Mouse (Mus musculus): Measurements from ENCODE around the gene Twist2.
A peak's percentile ranks its signal among the peaks of the same experiment; 100 is the strongest.

The Twist2 gene

DNA sequence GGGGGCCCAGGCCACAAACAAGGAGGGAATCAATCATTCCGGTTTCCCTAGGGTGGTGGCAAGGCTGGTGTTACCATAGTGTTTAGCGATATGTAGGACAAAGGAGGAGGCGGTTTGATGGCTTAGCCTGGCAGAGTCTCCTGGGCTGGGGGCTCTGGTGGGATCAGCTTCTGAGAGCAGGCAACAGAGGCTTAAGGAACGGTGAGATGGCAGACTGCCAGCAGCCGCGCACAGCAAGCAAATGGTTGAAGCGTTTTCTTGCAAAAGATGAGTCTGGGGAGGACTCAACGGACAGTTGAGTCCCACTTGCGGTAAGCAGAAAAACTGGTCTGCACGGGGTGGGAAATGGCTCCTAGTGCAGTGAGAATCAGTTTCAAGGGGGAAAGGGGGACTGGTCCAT is 19.3 kb downstream of the Twist2 start:
- DNase-seq = no peak

GRCm38 (mm10) chr1:91822316-91822824 is 21.1 kb downstream of the Twist2 start:
- DNase-seq = no peak

GRCm38 (mm10) chr1:91823530-91823929 is 22.3 kb downstream of the Twist2 start:
- no peak for DNase-seq

- DNase-seq = no peak
These were observed 22.7 kb downstream of the Twist2 start for GRCm38 (mm10) chr1:91823951-91824350.

DNA sequence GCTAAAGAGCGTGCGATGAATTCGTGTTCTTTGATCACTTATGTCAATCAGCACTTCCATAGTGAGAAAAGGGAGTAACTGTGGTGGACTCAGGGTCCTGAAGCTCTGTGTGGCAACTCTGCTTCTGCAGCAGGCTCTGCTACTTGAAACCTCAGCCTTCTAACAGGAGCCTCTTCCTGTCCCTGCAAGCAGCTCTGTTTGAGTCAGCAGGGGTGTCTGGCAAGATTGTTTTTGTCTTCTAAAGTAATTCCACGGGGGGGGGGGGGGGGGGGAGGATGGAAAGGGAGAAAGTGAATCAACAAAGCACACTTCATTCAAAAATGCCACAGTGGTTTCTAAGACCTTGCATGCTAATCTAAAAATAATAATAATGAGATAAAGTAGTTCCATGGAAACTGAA is 24.0 kb downstream of the Twist2 start:
- no peak for DNase-seq

GRCm38 (mm10) chr1:91831978-91832377 is 30.7 kb downstream of the Twist2 start:
- no peak for DNase-seq

GRCm38 (mm10) chr1:91839557-91839956 is 38.3 kb downstream of the Twist2 start:
- DNase-seq = no peak

GRCm38 (mm10) chr1:91839979-91840378 is 38.7 kb downstream of the Twist2 start:
- no peak for DNase-seq

DNA sequence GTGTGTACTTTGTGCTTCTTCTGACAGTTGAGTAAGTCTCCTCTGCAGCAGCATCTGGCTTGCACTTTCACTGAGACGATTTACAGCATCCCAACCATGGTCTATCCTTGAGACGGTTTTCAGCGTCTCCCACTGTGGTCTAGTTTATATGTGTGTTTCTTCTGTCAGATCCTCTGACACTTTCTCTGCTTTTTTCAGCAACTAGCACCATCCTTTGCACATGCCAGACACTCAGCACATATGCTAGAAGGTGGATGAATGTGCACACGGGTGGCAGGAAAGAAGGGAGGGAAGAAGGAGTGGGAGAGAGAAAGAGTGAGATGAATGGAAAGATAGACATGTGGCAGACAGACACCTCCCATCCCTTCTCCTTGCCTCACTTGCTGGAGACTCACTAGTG is 43.0 kb downstream of the Twist2 start:
- DNase-seq = no peak

GRCm38 (mm10) chr1:91844681-91845379 is 43.6 kb downstream of the Twist2 start:
- DNase-seq = no peak

GRCm38 (mm10) chr1:91845380-91845957 is 44.2 kb downstream of the Twist2 start:
- DNase-seq = peak; percentile 31

DNA sequence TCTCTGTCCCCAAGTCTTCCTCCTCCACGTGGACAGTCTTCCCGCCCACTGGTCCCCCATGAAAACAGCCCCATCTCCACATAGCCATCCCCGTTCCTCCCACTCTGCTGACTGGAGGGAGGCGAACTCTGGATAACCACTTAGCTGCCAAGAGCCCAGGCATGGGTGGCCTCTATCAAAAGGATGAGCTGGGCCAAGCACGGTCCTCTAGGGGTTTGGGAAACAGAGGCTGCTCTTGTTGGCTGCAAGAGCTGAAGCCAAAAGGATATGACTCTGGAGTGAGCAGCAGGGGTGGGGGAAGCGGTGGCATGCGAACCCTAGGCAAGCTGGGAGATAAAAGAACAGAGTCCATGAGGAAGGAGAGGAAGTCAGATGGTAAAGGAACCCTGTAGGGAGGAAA is 50.0 kb downstream of the Twist2 start:
- no peak for DNase-seq

GRCm38 (mm10) chr1:91856771-91857664 is 55.8 kb downstream of the Twist2 start:
- DNase-seq = no peak

GRCm38 (mm10) chr1:91858101-91858790 is 57.0 kb downstream of the Twist2 start:
- DNase-seq = no peak

GRCm38 (mm10) chr1:91858901-91859300 is 57.6 kb downstream of the Twist2 start:
- DNase-seq = no peak

DNA sequence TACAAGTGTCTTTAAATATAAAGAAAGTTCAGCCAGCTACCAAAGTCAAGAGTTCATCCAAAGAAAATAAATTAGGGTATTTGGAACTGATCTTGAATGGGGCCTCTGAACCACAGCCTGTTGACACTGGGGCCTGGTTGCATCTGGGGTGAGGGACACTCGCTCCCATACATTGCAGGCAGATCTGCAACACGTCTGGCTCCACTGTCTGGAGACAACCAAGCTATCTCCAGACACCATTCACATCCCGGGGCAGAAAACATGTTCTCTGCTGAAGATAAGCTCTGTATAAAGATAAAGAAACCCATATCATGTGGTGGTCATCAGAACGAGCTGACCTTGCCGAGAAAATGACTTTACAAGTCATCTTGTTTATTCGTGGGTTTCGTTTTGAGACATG is 60.2 kb downstream of the Twist2 start:
- no peak for DNase-seq

DNA sequence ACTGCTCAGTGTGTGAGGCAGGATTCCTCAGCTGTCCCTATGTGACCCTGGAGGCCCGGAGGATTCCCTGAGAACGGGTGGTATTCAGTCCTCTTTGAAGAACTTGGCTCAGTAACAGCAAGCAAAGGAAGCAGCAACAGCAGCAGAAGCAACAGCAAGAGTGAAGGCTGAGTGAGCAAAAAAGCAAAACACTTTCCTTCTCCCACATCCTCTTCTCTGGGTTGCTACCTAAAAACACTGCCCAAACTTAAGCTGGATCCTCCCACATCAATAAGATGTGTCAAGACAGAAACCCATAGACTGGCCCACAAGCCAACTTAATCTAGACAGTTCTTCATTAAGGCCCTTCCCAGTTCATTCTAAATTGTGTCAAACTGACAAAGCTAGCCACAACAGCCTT is 64.7 kb downstream of the Twist2 start:
- no peak for DNase-seq

DNA sequence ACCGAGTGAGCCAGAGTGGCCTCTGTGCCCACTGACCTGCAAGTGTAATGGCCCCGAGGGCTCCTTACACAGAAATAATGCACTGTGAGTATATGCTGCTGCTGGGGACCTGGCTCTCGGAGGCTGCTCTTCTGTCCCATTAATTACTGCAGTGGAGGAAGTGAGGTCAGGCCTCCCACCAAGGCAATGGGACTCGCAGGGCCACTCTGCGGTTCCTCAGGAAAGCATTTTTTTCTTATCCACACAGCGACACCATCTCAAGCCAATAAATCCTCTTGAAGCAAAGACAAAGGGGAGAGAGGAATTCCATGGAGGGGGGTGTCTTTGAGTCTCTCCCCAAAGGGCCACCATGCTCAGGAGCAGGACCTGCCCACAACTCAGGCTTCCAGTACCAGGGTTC is 69.8 kb downstream of the Twist2 start:
- no peak for DNase-seq

DNA sequence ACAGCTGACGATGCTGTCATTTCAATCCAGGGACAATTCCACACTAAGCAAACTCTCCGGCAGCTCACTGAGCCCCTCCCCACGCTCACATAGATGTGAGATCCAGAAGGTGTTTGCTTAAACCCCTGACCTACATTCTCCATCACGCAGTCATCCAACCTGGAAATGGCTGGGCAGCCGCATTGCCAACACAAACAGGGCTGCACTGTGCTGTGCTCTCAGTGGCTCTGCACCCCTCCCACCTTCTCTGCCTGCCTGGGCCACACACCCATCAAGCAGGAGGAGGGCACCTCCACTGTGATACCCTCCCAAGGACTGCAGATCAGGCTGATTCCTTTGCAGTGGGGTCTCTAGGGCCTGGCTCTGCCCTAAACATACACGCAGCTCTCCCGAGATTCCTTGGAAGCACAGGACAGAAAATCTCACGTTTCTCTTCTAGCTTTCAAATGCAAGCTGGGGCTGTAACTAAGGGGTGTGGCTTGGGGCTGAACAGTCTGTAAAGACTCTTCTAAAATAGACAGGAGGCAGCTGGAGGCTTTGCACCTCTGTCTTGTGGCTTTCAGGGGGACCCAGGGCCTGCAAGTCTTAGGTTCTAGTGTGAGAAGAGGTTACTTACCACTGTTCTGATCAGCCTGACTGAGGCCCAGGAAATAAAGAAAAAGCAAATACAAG is 71.3 kb downstream of the Twist2 start:
- peak; percentile 16 for DNase-seq

DNA sequence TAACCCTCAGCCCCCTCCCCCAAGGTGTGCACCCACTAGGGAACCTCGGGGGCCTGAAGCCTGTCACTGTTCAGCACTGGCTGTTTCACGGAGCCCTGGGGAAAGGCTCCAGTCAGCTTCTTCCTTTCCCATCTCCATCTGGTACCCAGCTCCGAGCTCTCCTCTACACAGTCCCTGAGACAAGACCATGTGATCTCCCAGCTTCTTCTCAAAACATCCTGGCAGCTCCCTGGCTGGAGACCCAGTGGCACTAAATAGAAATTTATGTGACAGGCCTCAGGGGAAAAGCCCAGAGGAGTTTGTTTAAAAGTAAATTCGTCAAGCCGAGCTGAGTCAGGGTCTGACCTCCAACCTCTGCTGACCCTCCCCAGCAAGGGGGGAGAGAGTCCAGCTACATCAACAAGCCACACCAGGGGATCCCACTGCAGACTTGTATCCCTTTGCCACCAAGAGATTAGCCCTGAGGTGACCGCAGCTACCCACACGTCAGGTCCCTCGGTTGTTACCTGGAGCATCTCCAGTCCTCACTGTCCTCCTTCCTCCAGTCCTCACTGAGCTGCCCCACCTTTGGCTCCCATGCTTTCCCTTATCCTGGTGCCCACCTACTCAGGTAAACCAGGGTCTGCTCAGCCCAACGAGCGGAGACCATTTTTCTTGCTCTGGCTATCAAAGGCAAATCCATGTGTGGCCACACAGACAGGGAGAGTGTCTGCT is 72.5 kb downstream of the Twist2 start:
- no peak for DNase-seq

DNA sequence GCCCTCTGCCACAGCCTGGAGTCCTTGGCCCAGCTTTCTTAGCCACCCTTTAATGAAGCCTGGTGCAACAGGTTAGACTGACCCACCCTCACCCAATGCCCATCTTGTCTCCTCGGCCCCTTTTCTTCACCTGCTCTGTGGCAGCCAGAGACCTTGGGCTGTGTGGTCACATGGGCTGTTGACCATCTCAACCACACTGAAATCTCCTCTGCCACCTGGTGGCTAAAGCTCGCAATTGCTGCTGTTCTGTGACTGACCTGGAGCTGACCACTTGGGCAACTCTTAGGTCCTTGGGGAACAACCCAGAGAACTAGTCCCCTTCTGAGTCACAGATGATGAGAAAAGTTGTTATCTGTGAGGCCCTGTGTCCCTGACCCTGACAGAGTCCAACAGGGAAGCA is 73.4 kb downstream of the Twist2 start:
- DNase-seq = no peak

Data from right cerebral cortex, postnatal 25 days (tissue).